In the genomic region with DNA sequence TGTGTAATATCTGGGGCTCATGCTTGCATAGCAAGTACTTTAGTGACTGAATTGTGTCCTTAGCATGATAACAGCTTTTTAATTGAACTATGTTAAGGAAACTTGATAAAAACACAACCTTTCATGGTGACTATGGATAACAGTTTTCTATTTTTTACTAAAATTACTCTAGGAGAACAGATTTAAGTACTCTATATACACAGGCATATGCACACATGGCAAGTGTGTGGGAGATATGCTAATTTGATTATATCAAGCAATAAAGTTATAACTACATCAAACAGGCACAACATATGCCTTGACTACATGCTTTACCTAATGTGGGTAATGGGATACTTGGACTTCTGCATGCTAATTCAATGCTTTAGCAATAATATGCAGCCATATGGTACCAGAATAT, we compare ENCODE assay signal across 29 mouse cellular contexts.
"Had no signal": no experiment of that assay in that cellular context is flagged by ENCODE, and none has a peak within 500 bp of the region (broad histone marks: within the 10 kb centered on the region; RNA-seq: fewer than 3 reads in every experiment).

No protein-coding gene starts in this region.

- H3K9ac ChIP-seq: embryonic facial prominence, embryonic 12.5 days; embryonic facial prominence, embryonic 13.5 days; embryonic facial prominence, embryonic 15.5 days; forebrain, embryonic 12.5 days; forebrain, embryonic 13.5 days; forebrain, embryonic 15.5 days had no signal

- ATAC-seq: forebrain, embryonic 13.5 days; forebrain, embryonic 15.5 days; forebrain, embryonic 16.5 days had no signal

- H3K4me1 ChIP-seq: embryonic facial prominence, embryonic 10.5 days; embryonic facial prominence, embryonic 12.5 days; embryonic facial prominence, embryonic 13.5 days; embryonic facial prominence, embryonic 15.5 days; forebrain, embryonic 10.5 days; forebrain, embryonic 12.5 days; forebrain, embryonic 13.5 days; forebrain, embryonic 15.5 days; heart, embryonic 10.5 days had no signal

- H3K36me3 ChIP-seq: embryonic facial prominence, embryonic 10.5 days; embryonic facial prominence, embryonic 12.5 days; embryonic facial prominence, embryonic 13.5 days; embryonic facial prominence, embryonic 15.5 days; forebrain, embryonic 10.5 days; forebrain, embryonic 12.5 days; forebrain, embryonic 15.5 days; heart, embryonic 10.5 days had no signal

- H3K4me3 ChIP-seq: embryonic facial prominence, embryonic 10.5 days; embryonic facial prominence, embryonic 12.5 days; embryonic facial prominence, embryonic 13.5 days; embryonic facial prominence, embryonic 15.5 days; erythroblast, embryonic 14.5 days; forebrain, embryonic 10.5 days; forebrain, embryonic 12.5 days; forebrain, embryonic 13.5 days; forebrain, embryonic 15.5 days; gastrocnemius, adult 2 months; heart, adult 2 months; heart, embryonic 10.5 days had no signal

- H3K27ac ChIP-seq: embryonic facial prominence, embryonic 10.5 days; embryonic facial prominence, embryonic 12.5 days; embryonic facial prominence, embryonic 13.5 days; embryonic facial prominence, embryonic 15.5 days; forebrain, embryonic 10.5 days; forebrain, embryonic 12.5 days; forebrain, embryonic 13.5 days; forebrain, embryonic 15.5 days; gastrocnemius, adult 2 months; heart, adult 2 months; heart, embryonic 10.5 days had no signal

- H3K4me2 ChIP-seq: embryonic facial prominence, embryonic 12.5 days; embryonic facial prominence, embryonic 13.5 days; embryonic facial prominence, embryonic 15.5 days; forebrain, embryonic 12.5 days; forebrain, embryonic 13.5 days; forebrain, embryonic 15.5 days; heart, embryonic 11.5 days had no signal

- H3K9me3 ChIP-seq: embryonic facial prominence, embryonic 10.5 days; embryonic facial prominence, embryonic 12.5 days; embryonic facial prominence, embryonic 13.5 days; embryonic facial prominence, embryonic 15.5 days; forebrain, embryonic 10.5 days; forebrain, embryonic 13.5 days; heart, embryonic 10.5 days had no signal

- DNase-seq: cerebellum, adult 2 months; cerebellum, adult 8-10 months; cerebellum, adult 9-10 months; cerebellum, adult 9-11 months; cerebellum, postnatal 10 days; cerebellum, postnatal 14 days; cerebellum, postnatal 25 days; cerebellum, postnatal 36 days; embryo, embryonic 11 days; gastrocnemius, adult 2 months; gastrocnemius, postnatal 10 days; gastrocnemius, postnatal 14 days; gastrocnemius, postnatal 25 days; gastrocnemius, postnatal 36 days; heart, adult 11 months; heart, adult 18-20 months; heart, adult 2 months had no signal

- H3K27me3 ChIP-seq: embryonic facial prominence, embryonic 12.5 days; embryonic facial prominence, embryonic 13.5 days; embryonic facial prominence, embryonic 15.5 days; forebrain, embryonic 12.5 days; forebrain, embryonic 13.5 days; forebrain, embryonic 15.5 days had no signal
